Mouse (Mus musculus) ovary, postnatal 10 days (tissue): ENCODE results near the gene Ddr2.

Experiments used
- DNase-seq: peaks from one replicate; pipeline ENCODE4 v3.0.0; 2022; ENCODE audit warnings: low spot score

The Ddr2 gene

GRCm38 (mm10) chr1:170110516-170111332, at the start of gene Ddr2:
TSS of gene Ddr2 (minus strand) at chr1:170110762.
- DNase-seq, result peak; percentile 55

- no peak for DNase-seq
These were observed 49.1 kb upstream of the Ddr2 start for GRCm38 (mm10) chr1:170159707-170160106.

GRCm38 (mm10) chr1:170155761-170156160, 45.2 kb upstream of the Ddr2 start:
- no peak for DNase-seq

- no peak for DNase-seq
These were observed 44.7 kb upstream of the Ddr2 start for GRCm38 (mm10) chr1:170155298-170155697.

- DNase-seq, result no peak
These were observed 43.4 kb upstream of the Ddr2 start for GRCm38 (mm10) chr1:170153986-170154385.

GRCm38 (mm10) chr1:170152552-170152951, 42.0 kb upstream of the Ddr2 start:
- DNase-seq, result no peak

- DNase-seq, result no peak
These were observed 40.3 kb upstream of the Ddr2 start for GRCm38 (mm10) chr1:170150870-170151269.

GRCm38 (mm10) chr1:170149756-170150155, 39.2 kb upstream of the Ddr2 start:
- DNase-seq, result no peak

GRCm38 (mm10) chr1:170148536-170148935, 38.0 kb upstream of the Ddr2 start:
- DNase-seq, result no peak

GRCm38 (mm10) chr1:170147651-170148448, 37.3 kb upstream of the Ddr2 start:
- DNase-seq, result no peak

GRCm38 (mm10) chr1:170145606-170146005, 35.0 kb upstream of the Ddr2 start:
- DNase-seq, result no peak

GRCm38 (mm10) chr1:170142256-170142871, 31.8 kb upstream of the Ddr2 start:
- no peak for DNase-seq

GRCm38 (mm10) chr1:170141626-170142025, 31.1 kb upstream of the Ddr2 start:
- no peak for DNase-seq

GRCm38 (mm10) chr1:170136351-170137009, 25.9 kb upstream of the Ddr2 start:
- peak; percentile 22 for DNase-seq

GRCm38 (mm10) chr1:170134264-170134663, 23.7 kb upstream of the Ddr2 start:
- DNase-seq, result no peak

- no peak for DNase-seq
These were observed 20.4 kb upstream of the Ddr2 start for GRCm38 (mm10) chr1:170130962-170131361.

- no peak for DNase-seq
These were observed 14.1 kb upstream of the Ddr2 start for GRCm38 (mm10) chr1:170124644-170125043.

GRCm38 (mm10) chr1:170113616-170114015, 3.1 kb upstream of the Ddr2 start:
- no peak for DNase-seq

GRCm38 (mm10) chr1:170112261-170112660, 1.7 kb upstream of the Ddr2 start:
- no peak for DNase-seq

- DNase-seq, result peak; percentile 6
These were observed 1.2 kb upstream of the Ddr2 start for GRCm38 (mm10) chr1:170111651-170112226.

- DNase-seq, result peak; percentile 38
These were observed 616 bp downstream of the Ddr2 start for GRCm38 (mm10) chr1:170109776-170110515.
